Mouse (Mus musculus): ENCODE measurements around the gene Uba52.

The Uba52 gene

GRCm38 (mm10) chr8:70503062-70503750, 7.4 kb downstream of the Uba52 start:
- peak; percentile 78 for DNase-seq

GRCm38 (mm10) chr8:70502540-70502939, 8.1 kb downstream of the Uba52 start:
- no peak for DNase-seq

GRCm38 (mm10) chr8:70501820-70502529, 8.6 kb downstream of the Uba52 start:
- peak; percentile 44 to 52 for DNase-seq

GRCm38 (mm10) chr8:70500386-70501301, 10.0 kb downstream of the Uba52 start:
- DNase-seq, result peak; percentile 73

GRCm38 (mm10) chr8:70495771-70496062, 14.9 kb downstream of the Uba52 start:
- no peak for DNase-seq

- no peak for DNase-seq
Measured at GRCm38 (mm10) chr8:70495001-70495770, 15.4 kb downstream of the Uba52 start.

GRCm38 (mm10) chr8:70494416-70494945, 16.1 kb downstream of the Uba52 start:
- DNase-seq, result no peak

- DNase-seq, result no peak
Measured at GRCm38 (mm10) chr8:70493692-70494415, 16.7 kb downstream of the Uba52 start.

- no peak for DNase-seq
Measured at GRCm38 (mm10) chr8:70492664-70493640, 17.6 kb downstream of the Uba52 start, which contains the start of gene Crlf1. Crlf1 (plus strand) TSS chr8:70493158.

- no peak for DNase-seq
Measured at GRCm38 (mm10) chr8:70490880-70491495, 19.6 kb downstream of the Uba52 start.

- DNase-seq, result no peak
Measured at GRCm38 (mm10) chr8:70490061-70490879, 20.3 kb downstream of the Uba52 start.

- no peak for DNase-seq
Measured at GRCm38 (mm10) chr8:70489576-70489975, 21.0 kb downstream of the Uba52 start.

- DNase-seq, result no peak
Measured at GRCm38 (mm10) chr8:70488931-70489470, 21.6 kb downstream of the Uba52 start.

GRCm38 (mm10) chr8:70487993-70488796, 22.4 kb downstream of the Uba52 start:
- peak in 1 of 2 experiments; percentile 52 for DNase-seq

GRCm38 (mm10) chr8:70486941-70487520, 23.6 kb downstream of the Uba52 start, which contains the start of gene Tmem59l:
Tmem59l (minus strand) TSS chr8:70487358.
- DNase-seq, result peak; percentile 77 to 81

GRCm38 (mm10) chr8:70486191-70486681, 24.4 kb downstream of the Uba52 start:
- DNase-seq, result peak; percentile 66 to 69

- DNase-seq, result no peak
Measured at GRCm38 (mm10) chr8:70482943-70483342, 27.7 kb downstream of the Uba52 start.
